Mouse (Mus musculus): ENCODE results near the gene Ero1l.

Gene Ero1l

DNA sequence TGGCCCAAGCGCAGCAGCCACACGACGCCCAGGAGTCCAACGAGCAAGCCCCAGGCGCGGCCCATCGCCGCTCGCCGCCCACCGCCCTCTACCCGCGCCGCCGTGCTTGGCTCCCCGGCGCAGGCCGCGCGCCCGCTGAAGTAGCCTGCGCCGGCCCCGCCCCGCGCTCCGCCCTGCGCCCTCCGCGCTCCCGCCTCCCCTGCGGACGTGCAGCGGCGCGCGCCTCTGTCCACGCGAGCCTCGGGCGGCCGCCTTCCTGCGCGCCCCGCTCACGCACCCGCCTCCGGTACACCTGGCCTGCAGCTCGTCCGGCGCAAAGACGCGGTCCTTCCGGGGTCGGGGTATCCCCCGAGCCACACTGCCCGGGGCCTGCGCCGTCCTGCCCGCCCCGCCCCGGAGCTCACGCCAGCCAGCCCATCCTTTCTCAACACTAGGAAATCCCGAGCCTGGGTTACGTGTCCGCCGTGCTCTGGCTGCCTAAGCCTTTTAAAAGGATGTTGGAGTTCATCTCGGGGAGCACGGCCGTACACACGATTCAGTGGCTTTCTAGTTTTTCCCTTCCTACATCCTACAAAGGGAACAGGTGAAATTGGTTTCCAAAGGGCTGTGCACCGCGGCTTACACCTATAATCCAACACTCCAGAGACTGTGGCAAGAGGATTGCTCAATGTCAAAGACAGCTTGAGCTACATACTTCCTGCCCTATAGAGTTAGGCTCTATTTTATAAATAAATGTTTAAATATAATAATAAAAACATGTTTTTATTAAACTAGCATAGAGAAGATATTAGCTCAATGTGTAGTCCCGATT is at the start of gene Ero1l:
Gene Ero1l, minus strand, starts transcription at position 346 of the 811 bp plus-strand sequence.
- peak; percentile 90 for DNase-seq

GRCm38 (mm10) chr14:45365196-45365587 is 46.6 kb upstream of the Ero1l start:
- no peak for DNase-seq

GRCm38 (mm10) chr14:45364211-45365195 is 45.9 kb upstream of the Ero1l start:
- DNase-seq: no peak

GRCm38 (mm10) chr14:45350931-45351859 is 32.6 kb upstream of the Ero1l start, which contains the start of gene Styx:
Gene Styx, plus strand, starts transcription at chr14:45351093.
- DNase-seq: peak; percentile 98

DNA sequence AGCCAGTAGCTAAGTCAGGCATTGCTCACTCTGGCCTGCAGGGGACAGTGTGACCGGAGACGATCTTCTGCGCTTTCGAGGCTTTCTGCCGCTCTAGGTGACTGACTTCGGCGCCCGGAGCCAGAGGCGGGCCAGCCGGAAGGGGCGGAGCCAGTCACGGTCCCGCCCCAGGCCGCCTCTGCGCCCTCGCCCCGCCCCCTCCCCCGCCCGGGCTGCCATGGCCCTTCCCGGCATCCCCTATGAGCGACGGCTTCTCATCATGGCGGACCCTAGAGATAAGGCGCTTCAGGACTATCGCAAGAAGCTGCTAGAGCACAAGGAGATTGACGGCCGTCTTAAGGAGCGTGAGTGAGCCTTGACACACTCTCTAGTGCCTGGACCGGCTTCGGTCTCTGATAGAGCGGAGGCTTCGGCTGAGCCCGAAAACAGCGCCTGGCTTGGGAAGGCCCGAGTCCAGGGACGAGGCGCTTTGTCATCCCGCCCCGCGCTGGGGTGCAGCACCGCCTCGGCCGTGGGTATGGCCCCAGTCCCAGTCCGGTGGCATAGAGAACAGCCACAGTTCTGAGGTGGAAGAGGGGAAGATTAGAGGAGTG is 11.1 kb upstream of the Ero1l start, which contains the start of gene Psmc6:
Gene Psmc6, plus strand, starts transcription at position 200 of the 593 bp plus-strand sequence.
- peak; percentile 95 for DNase-seq

- DNase-seq: no peak
Observed at GRCm38 (mm10) chr14:45329018-45329588, 10.5 kb upstream of the Ero1l start.

GRCm38 (mm10) chr14:45328072-45328713 is 9.6 kb upstream of the Ero1l start:
- no peak for DNase-seq

- no peak for DNase-seq
Observed at GRCm38 (mm10) chr14:45325471-45325870, 6.9 kb upstream of the Ero1l start.

- no peak for DNase-seq
Observed at GRCm38 (mm10) chr14:45323320-45323719, 4.7 kb upstream of the Ero1l start.

DNA sequence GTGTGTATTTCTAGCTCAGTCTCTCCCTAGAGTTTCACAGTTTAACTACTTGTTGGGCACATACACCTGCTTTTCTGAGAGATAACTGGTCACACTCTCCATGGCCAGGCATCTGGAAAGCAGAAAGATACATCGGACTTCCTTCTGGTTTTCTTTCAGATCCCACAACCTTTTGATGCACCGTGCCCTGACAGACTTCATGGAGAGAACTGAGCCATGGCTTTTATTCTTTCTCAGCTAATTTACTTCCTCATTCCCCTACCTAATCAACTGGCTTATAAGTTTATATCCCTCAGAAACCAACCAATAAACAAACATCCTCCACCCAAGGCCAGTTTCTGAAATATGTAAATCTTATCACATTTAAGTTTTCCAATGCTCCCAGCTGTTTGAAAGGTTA is 3.9 kb upstream of the Ero1l start:
- DNase-seq: no peak

DNA sequence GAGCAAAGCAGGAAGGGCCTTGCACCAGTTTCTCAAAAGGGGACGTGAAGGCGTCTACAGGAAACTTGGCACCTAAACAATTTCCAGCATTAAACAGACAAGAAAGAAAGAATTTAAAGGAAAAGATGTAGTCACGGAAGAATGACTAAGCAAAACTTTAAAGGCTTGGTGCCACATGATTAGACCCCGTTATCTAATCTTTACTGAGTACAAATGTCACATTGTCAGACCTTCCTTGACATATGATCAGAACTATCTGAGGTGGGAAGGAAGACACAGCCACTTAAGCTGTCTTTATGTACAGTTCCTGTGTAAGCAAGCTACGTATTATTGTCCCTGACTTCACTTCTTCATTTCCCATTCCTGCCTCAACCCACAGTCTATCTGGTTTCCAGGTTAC is 3.1 kb upstream of the Ero1l start:
- DNase-seq: no peak

- DNase-seq: no peak
Observed at GRCm38 (mm10) chr14:45321067-45321466, 2.5 kb upstream of the Ero1l start.

- DNase-seq: no peak
Observed at GRCm38 (mm10) chr14:45320111-45320510, 1.5 kb upstream of the Ero1l start.

- DNase-seq: no peak
Observed at GRCm38 (mm10) chr14:45319237-45319610, 653 bp upstream of the Ero1l start.

DNA sequence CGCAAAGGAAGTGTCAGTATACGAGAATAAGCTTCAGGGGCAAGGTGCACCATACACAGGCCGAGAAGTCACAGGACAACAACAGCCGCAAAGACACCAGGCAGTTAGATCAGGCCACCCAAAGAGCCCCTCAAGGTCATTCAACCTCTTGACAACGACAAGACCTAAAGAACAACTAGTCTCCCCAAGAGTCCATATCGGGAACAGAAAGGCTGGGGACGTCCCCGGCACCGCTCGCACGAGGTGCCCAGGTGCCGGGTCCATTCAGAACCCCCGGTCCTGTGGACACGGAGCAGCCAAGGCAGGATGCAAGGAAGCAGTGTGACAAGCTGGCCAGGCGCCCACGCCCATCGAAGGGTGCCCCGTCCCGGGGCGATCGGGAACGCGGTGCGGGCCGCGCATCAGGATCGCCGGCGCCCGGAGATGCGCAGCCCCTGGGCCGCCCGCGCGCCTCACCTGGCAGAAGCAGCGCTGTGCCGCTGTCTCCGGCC is 605 bp downstream of the Ero1l start:
- no peak for DNase-seq

DNA sequence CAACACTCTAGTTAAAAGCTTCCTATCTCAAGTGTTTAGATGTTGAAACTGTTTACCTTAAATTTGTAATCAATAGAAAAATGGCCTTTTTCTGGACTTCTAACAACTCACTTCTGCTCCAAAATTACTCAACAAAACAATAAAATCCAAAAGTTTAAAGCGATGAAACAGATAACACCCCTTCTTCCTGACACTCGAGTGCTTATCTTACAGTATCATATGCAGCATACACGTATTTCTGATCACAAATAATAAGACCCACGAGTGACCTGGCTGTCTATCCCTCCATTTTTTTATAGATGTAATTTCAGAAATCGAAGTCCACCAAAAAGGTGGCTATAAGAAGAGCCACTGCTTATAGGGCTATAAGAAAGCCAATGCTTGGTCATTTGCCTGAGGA is 1.6 kb downstream of the Ero1l start:
- no peak for DNase-seq

GRCm38 (mm10) chr14:45310101-45310500 is 8.5 kb downstream of the Ero1l start:
- DNase-seq: no peak

DNA sequence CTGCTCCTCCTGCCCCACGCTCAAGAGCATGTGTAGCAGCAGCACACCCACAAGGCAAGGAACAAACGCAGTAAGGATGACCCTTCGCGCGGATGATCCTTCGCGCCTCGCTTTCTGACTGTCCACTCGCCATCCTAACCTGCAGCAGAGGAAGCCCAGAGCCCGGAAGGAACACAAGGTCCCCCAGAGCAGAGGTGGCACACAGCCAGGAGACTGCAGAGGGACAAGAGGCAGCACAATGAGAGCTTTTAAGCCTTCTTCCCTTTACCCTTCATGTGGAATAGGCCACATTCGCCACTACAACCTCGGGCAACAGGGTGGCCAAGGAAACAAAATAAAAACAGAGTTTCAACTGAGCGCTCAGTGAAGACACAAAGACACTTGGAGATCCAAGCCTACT is 8.9 kb downstream of the Ero1l start:
- peak; percentile 55 for DNase-seq

GRCm38 (mm10) chr14:45307630-45308328 is 10.8 kb downstream of the Ero1l start:
- DNase-seq: no peak

- no peak for DNase-seq
Observed at GRCm38 (mm10) chr14:45305852-45306251, 12.7 kb downstream of the Ero1l start.
